Mouse (Mus musculus) ES-Bruce4 (cell line): ENCODE measurements around the gene Myl6b.

Experiments
- CTCF ChIP-seq: IDR thresholded peaks from one replicate; pipeline ENCODE4 v1.8.1; 2011; ENCODE audit warnings: low read depth, low read length
- EP300 ChIP-seq: IDR thresholded peaks from 2 replicates; pipeline ENCODE4 v1.6.1; 2011; ENCODE audit warnings: low read depth, low read length; ENCODE audit not compliant: insufficient read depth

- no peak for TF ChIP-seq CTCF
- TF ChIP-seq EP300 = no peak
These were observed 8.7 kb downstream of the Myl6b start for GRCm38 (mm10) chr10:128489785-128490184.
